Mouse (Mus musculus): ENCODE data around the gene Fut4. TPM values are rescaled to one million over a fixed set of nuclear protein-coding genes. Genes with fewer than 3 reads are reported as not detected.
A peak's percentile ranks its signal among the peaks of the same experiment; 100 is the strongest.
"Not testable (repeated sequence)": the region's sequence is repeated elsewhere in the genome, so short reads cannot be mapped to it uniquely, and the experiment has no call there.

The Fut4 gene
- polyA plus RNA-seq, 1 experiment = 3.0 TPM

GRCm38 (mm10) chr9:14705321-14706162 lies 46.7 kb downstream of the Fut4 start:
- H3K4me3 ChIP-seq (ENCODE audit: insufficient read depth, low read length) = no peak overlapping the region
- TF ChIP-seq CTCF (IDR thresholded peaks at IDR 0.05; ENCODE audit: low read depth, low read length) = no peak
- TF ChIP-seq POLR2A (IDR thresholded peaks at IDR 0.05; ENCODE audit: borderline replicate concordance, low read depth, low read length) = no peak
- peaks cover 8% of the 10 kb centered on the region for H3K4me1 ChIP-seq (ENCODE audit: control insufficient read depth, insufficient read depth, low read length)
- H3K27ac ChIP-seq (ENCODE audit: insufficient read depth, low read depth, low read length) = no peak overlapping the region

GRCm38 (mm10) chr9:14700795-14701194 lies 51.4 kb downstream of the Fut4 start:
- H3K27ac ChIP-seq (ENCODE audit: insufficient read depth, low read depth, low read length); H3K4me3 ChIP-seq (ENCODE audit: insufficient read depth, low read length): not testable (repeated sequence)
- peaks cover 11% of the 10 kb centered on the region for H3K4me1 ChIP-seq (ENCODE audit: control insufficient read depth, insufficient read depth, low read length)

GRCm38 (mm10) chr9:14699288-14699640 lies 52.9 kb downstream of the Fut4 start:
- TF ChIP-seq POLR2A (IDR thresholded peaks at IDR 0.05; ENCODE audit: borderline replicate concordance, low read depth, low read length) (no peak), CTCF (IDR thresholded peaks at IDR 0.05; ENCODE audit: low read depth, low read length) (no peak)
- Histone ChIP-seq H3K27ac (ENCODE audit: insufficient read depth, low read depth, low read length) (no peak overlapping the region), H3K4me1 (ENCODE audit: control insufficient read depth, insufficient read depth, low read length) (peaks cover 5% of the 10 kb centered on the region), H3K4me3 (ENCODE audit: insufficient read depth, low read length) (no peak overlapping the region)

- Histone ChIP-seq H3K4me1 (ENCODE audit: control insufficient read depth, insufficient read depth, low read length) (peaks cover 5% of the 10 kb centered on the region), H3K27ac (ENCODE audit: insufficient read depth, low read depth, low read length) (no peak overlapping the region)
Observed at GRCm38 (mm10) chr9:14698582-14699287, 53.5 kb downstream of the Fut4 start.

More at GRCm38 (mm10) chr9:14698582-14699287, 53.5 kb downstream of the Fut4 start:
- TF ChIP-seq CTCF (IDR thresholded peaks at IDR 0.05; ENCODE audit: low read depth, low read length) (peak; percentile 46; the same call in 1 of the 2 replicates), POLR2A (IDR thresholded peaks at IDR 0.05; ENCODE audit: borderline replicate concordance, low read depth, low read length) (no peak)
- H3K4me3 ChIP-seq (ENCODE audit: insufficient read depth, low read length) = no peak overlapping the region

Other genes with a start within 250 kb of the Fut4 start
- 0.37 and 0.46 TPM in 2 replicates for gene Amotl1, start 107.3 kb downstream of the Fut4 start, polyA plus RNA-seq (2012; ENCODE audit: insufficient read depth, insufficient read length, missing spikeins)
- not detected in 2 replicates for gene Piwil4, start 11.7 kb downstream of the Fut4 start, polyA plus RNA-seq (2012; ENCODE audit: insufficient read depth, insufficient read length, missing spikeins)
- not detected in 2 replicates for gene 1700012B09Rik, start 18.6 kb upstream of the Fut4 start, polyA plus RNA-seq (2012; ENCODE audit: insufficient read depth, insufficient read length, missing spikeins)
- 22.0 and 25.2 TPM in 2 replicates for gene Mre11a, start 32.3 kb upstream of the Fut4 start, polyA plus RNA-seq (2012; ENCODE audit: insufficient read depth, insufficient read length, missing spikeins)
- 12.7 and 19.1 TPM in 2 replicates for gene Ankrd49, start 32.5 kb upstream of the Fut4 start, polyA plus RNA-seq (2012; ENCODE audit: insufficient read depth, insufficient read length, missing spikeins)
- gene Gpr83, start 107.8 kb upstream of the Fut4 start, polyA plus RNA-seq (2012; ENCODE audit: insufficient read depth, insufficient read length, missing spikeins) = not detected in 2 replicates
- not detected in 2 replicates for gene Izumo1r, start 151.6 kb upstream of the Fut4 start, polyA plus RNA-seq (2012; ENCODE audit: insufficient read depth, insufficient read length, missing spikeins)